Mouse (Mus musculus) large intestine, adult 2 months (tissue): Measurements from ENCODE around the gene Trap1a. TPM values are rescaled to one million over a fixed set of nuclear protein-coding genes. Genes with fewer than 3 reads are reported as not detected.

ENCODE experiments used
- polyA plus RNA-seq: library from polyadenylated mRNA; depleted of rRNA; stranded (reverse); fragments of >200 nt; gene quantifications from 2 replicates; pipeline ENCODE4 v1.2.3, GENCODE M21; 2012; rRNA removed

The Trap1a gene
- polyA plus RNA-seq, 1 experiment = not detected

Other genes with a start within 250 kb of the Trap1a start
- gene Serpina7, start 248.4 kb upstream of the Trap1a start, polyA plus RNA-seq = not detected in 2 replicates
- gene 4930513O06Rik, start 247.4 kb upstream of the Trap1a start, polyA plus RNA-seq = not detected in 2 replicates
- gene 4933428M09Rik, start 154.5 kb upstream of the Trap1a start, polyA plus RNA-seq = not detected in 2 replicates
- 0.04 and 0.30 TPM in 2 replicates for gene Mum1l1, start 123.6 kb upstream of the Trap1a start, polyA plus RNA-seq
- 0.10 and 0.31 TPM in 2 replicates for gene D330045A20Rik, start 146.7 kb downstream of the Trap1a start, polyA plus RNA-seq
- 30.0 and 59.9 TPM in 2 replicates for gene Rnf128, start 229.6 kb downstream of the Trap1a start, polyA plus RNA-seq